Mouse (Mus musculus) liver, embryonic 15.5 days (tissue): ENCODE data around the gene Sik3. TPM values are rescaled to one million over a fixed set of nuclear protein-coding genes. Genes with fewer than 3 reads are reported as not detected.
A peak's percentile ranks its signal among the peaks of the same experiment; 100 is the strongest.

Experiments
- ATAC-seq: fragments of 200-750 bp; cut with Nextera tagmentation; 2 replicates; pipeline ENCODE4 v1.8.0; 2017; ENCODE audit warnings: moderate number of reproducible peaks, mild to moderate bottlenecking, moderate library complexity; ENCODE audit not compliant: insufficient read depth
- H3K27ac ChIP-seq: fragments of 300-500 bp; sonication (generic); replicated peaks from 2 replicates; pipeline ENCODE4 v1.5.1; 2015; ENCODE audit warnings: mild to moderate bottlenecking, inconsistent platforms
- H3K27me3 ChIP-seq: fragments of 300-500 bp; sonication (generic); 2 replicates; pipeline ENCODE4 v1.6.1; 2015; ENCODE audit warnings: mild to moderate bottlenecking, inconsistent platforms
- H3K36me3 ChIP-seq: fragments of 300-500 bp; sonication (generic); replicated peaks from 2 replicates; pipeline ENCODE4 v1.6.1; 2015; ENCODE audit warnings: moderate library complexity, mild to moderate bottlenecking, inconsistent platforms
- H3K4me1 ChIP-seq: fragments of 300-500 bp; sonication (generic); replicated peaks from 2 replicates; pipeline ENCODE4 v1.6.1; 2015; ENCODE audit warnings: inconsistent platforms
- H3K4me2 ChIP-seq: fragments of 300-500 bp; sonication (generic); 2 replicates; pipeline ENCODE4 v1.6.1; 2015; ENCODE audit warnings: moderate library complexity, mild to moderate bottlenecking, inconsistent platforms
- H3K4me3 ChIP-seq: fragments of 300-500 bp; sonication (generic); replicated peaks from 2 replicates; pipeline ENCODE4 v1.5.1; 2015; ENCODE audit warnings: mild to moderate bottlenecking, inconsistent platforms
- H3K9ac ChIP-seq: fragments of 300-500 bp; sonication (generic); 2 replicates; pipeline ENCODE4 v1.6.1; 2015; ENCODE audit warnings: moderate library complexity, mild to moderate bottlenecking, inconsistent platforms
- H3K9me3 ChIP-seq: fragments of 300-500 bp; sonication (generic); replicated peaks from 2 replicates; pipeline ENCODE4 v1.6.1; 2016; ENCODE audit warnings: inconsistent platforms
- WGBS: fragments of 180-500 bp; shearing (Covaris S2); methylation state at CpG from one replicate; pipeline ENCODE4 v1.1.7; 2015; ENCODE audit warnings: mixed read lengths; ENCODE audit not compliant: insufficient replicate concordance; 5-methylcytosine and 5-hydroxymethylcytosine counted together
- polyA plus RNA-seq: library from polyadenylated mRNA; unstranded; fragments of >200 nt; fragmentation: Nextera tagmentation; extraction: Ambion mirVana; gene quantifications from 2 replicates; pipeline ENCODE4 v1.2.1, GENCODE M21; 2015

Sik3 gene
- polyA plus RNA-seq, 1 experiment from 2014 or later = 3.2 TPM

DNA sequence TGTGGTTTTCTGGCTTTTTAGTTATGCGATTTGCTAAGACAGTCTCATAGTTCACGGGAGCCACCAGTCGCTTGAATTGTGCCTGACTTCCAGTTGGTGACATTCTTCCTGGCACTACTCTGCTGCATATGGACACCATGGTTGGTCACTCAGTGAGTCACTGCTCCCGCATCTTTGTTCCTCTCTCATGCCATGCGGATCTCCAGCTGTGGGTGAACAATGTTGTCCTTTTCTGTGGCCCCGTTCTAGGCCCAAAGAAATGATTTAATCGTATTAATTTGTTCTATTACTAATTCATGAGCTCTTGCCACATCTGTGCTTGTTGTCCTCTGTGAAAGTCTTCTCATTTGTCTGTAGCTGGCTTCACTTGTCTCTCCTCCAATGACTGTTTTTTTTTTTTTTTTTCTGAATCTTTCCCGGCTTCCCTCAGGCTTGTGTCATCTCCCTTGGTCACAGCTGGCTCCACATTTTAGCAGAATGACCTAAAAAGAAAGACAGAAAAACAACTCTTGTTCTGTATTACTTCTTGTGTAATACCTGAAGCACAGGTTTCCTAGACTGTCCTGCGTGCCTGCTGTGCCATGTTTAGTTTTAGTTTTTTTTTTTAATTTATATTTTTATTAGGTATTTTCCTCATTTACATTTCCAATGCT, 40.5 kb downstream of the Sik3 start:
- 74% methylated on average over 9 of the region's 9 CpGs for WGBS
- no peak overlapping the region for H3K4me2 ChIP-seq

GRCm38 (mm10) chr9:46058065-46058464, 45.4 kb downstream of the Sik3 start:
- Histone ChIP-seq H3K4me2 (no peak overlapping the region), H3K9ac (no peak overlapping the region), H3K36me3 (no peaks in the 10 kb centered on the region), H3K27me3 (no peaks in the 10 kb centered on the region), H3K9me3 (no peaks in the 10 kb centered on the region), H3K4me3 (no peak overlapping the region), H3K4me1 (peaks cover 9% of the 10 kb centered on the region; the same call in 1 of the 2 replicates), H3K27ac (no peak overlapping the region)
- 49% methylated on average over 3 of the region's 3 CpGs for WGBS
- no peak for ATAC-seq

More for the DNA sequence above, 40.5 kb downstream of the Sik3 start:
- Histone ChIP-seq H3K36me3 (no peaks in the 10 kb centered on the region), H3K27me3 (no peaks in the 10 kb centered on the region), H3K27ac (no peak overlapping the region), H3K9me3 (no peaks in the 10 kb centered on the region), H3K4me3 (no peak overlapping the region), H3K9ac (no peak overlapping the region), H3K4me1 (peaks cover 23% of the 10 kb centered on the region)
- ATAC-seq = no peak

DNA sequence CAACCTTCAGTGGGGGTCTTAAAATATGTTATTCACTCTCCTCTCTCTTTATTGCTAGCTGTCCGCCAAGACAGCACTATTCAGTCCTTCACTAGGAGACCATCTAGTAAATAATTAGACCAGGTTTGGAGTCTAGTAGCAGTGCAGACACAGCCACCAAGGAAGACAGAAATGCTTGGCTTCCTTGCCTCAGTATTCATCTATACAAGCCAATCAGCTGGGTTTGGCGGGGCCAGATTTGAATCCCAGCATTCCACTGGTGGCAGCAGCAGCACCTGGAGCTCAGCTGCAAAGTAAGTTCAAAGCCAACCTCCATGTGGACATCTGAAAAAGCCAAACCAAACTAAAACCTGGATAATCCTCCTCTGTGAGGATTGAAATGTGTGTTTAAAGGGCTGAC, 47.6 kb downstream of the Sik3 start:
- H3K4me2 ChIP-seq = no peak overlapping the region
- no peak overlapping the region for H3K4me3 ChIP-seq
- no peaks in the 10 kb centered on the region for H3K27me3 ChIP-seq
- H3K4me1 ChIP-seq = peaks cover 8% of the 10 kb centered on the region; the same call in 1 of the 2 replicates
- no peak for ATAC-seq
- no peaks in the 10 kb centered on the region for H3K36me3 ChIP-seq
- no peak overlapping the region for H3K9ac ChIP-seq
- 65% methylated on average over 2 of the region's 2 CpGs for WGBS
- H3K9me3 ChIP-seq = no peaks in the 10 kb centered on the region
- H3K27ac ChIP-seq = no peak overlapping the region

DNA sequence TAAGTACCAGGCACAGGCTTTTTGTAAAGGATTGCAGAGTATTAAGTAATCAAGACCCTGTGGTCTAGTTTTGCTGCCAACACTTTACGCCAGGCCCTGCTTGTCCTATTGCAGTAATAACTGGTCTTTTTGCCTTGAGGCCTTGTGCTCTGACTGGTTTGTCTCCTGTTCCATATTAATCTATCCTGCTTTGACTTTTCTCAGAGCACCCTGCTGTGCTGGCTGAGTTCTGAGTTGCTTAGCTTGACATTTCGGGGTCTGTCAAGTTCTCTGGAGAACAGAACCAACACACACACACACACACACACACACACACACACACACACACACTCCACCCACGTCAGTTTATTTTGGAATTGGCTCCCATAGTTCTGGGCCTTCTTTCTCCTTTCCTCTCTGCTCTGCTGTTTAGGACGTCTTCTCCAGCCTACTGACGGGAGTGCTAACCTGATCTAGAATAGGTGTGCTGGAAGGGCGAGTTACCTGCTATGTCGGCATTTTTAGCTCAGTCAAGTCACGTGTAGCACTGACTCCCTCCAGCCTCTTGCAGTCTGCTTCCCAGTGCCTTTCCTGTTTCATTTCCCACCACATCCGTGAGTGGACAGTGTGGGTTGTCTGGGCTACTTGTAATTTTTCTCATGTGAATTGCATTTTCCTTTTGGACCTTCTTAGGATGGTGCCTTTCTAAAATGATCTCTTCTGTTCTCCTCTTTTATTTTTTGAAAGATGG, 49.2 kb downstream of the Sik3 start:
- no peak overlapping the region for H3K4me3 ChIP-seq
- peaks cover 18% of the 10 kb centered on the region for H3K4me1 ChIP-seq
- H3K9ac ChIP-seq = no peak overlapping the region
- H3K27me3 ChIP-seq = no peaks in the 10 kb centered on the region
- H3K36me3 ChIP-seq = no peaks in the 10 kb centered on the region
- H3K27ac ChIP-seq = no peak overlapping the region
- ATAC-seq = no peak
- H3K4me2 ChIP-seq = no peak overlapping the region
- no peaks in the 10 kb centered on the region for H3K9me3 ChIP-seq
- WGBS = 62% methylated on average over 9 of the region's 9 CpGs

GRCm38 (mm10) chr9:46064331-46064730, 51.7 kb downstream of the Sik3 start:
- Histone ChIP-seq H3K4me2 (no peak overlapping the region), H3K4me1 (peaks cover 40% of the 10 kb centered on the region), H3K36me3 (no peaks in the 10 kb centered on the region), H3K27ac (no peak overlapping the region), H3K4me3 (no peak overlapping the region), H3K27me3 (no peaks in the 10 kb centered on the region), H3K9ac (no peak overlapping the region), H3K9me3 (no peaks in the 10 kb centered on the region)
- ATAC-seq = no peak
- 79% methylated on average over 7 of the region's 7 CpGs for WGBS

DNA sequence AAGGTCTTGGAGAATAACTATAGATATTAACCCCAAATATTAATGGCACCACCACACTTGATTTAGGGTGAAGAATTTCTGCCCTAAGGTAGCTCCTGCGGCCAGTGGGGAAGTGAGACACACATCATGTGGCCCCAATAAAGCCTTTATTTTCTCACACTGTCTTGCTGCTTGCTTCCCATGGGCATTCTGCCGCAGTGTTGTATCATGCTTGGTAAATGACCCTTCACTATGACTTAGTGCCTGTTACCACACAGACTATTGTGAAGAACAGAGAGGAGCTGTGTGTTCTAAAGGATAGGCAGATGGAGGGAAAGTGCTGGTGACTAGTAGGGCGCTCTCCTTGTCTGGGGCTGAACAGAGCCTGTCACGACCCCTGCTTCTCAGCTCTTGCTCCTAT, 54.1 kb downstream of the Sik3 start:
- Histone ChIP-seq H3K36me3 (no peaks in the 10 kb centered on the region), H3K27me3 (no peaks in the 10 kb centered on the region), H3K27ac (no peak overlapping the region), H3K4me2 (no peak overlapping the region), H3K4me3 (no peak overlapping the region), H3K9ac (no peak overlapping the region), H3K9me3 (no peaks in the 10 kb centered on the region), H3K4me1 (peaks cover 48% of the 10 kb centered on the region)
- WGBS = 68% methylated on average over 4 of the region's 4 CpGs
- no peak for ATAC-seq

DNA sequence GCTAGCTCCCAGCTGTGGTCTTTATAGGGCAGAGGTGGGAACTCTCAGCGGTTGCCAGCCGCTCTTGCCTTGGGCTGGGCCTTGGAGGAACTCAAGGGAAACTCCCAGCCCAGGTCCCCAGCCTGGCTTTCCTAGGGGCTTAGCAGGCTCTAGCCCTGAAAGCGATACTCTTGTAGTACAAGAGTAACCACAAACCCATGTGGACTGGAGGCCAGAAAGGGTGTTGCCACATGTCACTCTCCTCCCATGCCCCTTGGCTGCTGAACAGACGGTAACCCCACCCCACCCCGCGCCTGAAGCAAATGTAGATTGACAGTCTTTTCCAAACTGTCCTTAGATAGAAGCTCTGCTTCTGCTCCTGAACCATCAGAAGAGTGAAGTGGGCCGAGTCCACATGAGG, 55.1 kb downstream of the Sik3 start:
- WGBS = 13% methylated on average over 7 of the region's 7 CpGs
- no peak overlapping the region for H3K4me3 ChIP-seq
- H3K36me3 ChIP-seq = no peaks in the 10 kb centered on the region
- H3K4me2 ChIP-seq = peak overlapping the region; percentile 14; the same call in 1 of the 2 replicates
- peaks cover 42% of the 10 kb centered on the region for H3K4me1 ChIP-seq
- no peaks in the 10 kb centered on the region for H3K27me3 ChIP-seq
- H3K9ac ChIP-seq = no peak overlapping the region
- H3K27ac ChIP-seq = 0 out of 2 replicates have a peak overlapping the region, but pooled peaks have one; percentile 43
- H3K9me3 ChIP-seq = no peaks in the 10 kb centered on the region
- peak; percentile 75 for ATAC-seq

- Histone ChIP-seq H3K27me3 (no peaks in the 10 kb centered on the region), H3K9ac (no peak overlapping the region), H3K4me2 (no peak overlapping the region), H3K36me3 (no peaks in the 10 kb centered on the region), H3K27ac (no peak overlapping the region), H3K4me3 (no peak overlapping the region), H3K9me3 (no peaks in the 10 kb centered on the region), H3K4me1 (peaks cover 42% of the 10 kb centered on the region)
- WGBS = 38% methylated on average over 4 of the region's 4 CpGs
- no peak for ATAC-seq
These were observed 56.4 kb downstream of the Sik3 start for GRCm38 (mm10) chr9:46069013-46069412.

GRCm38 (mm10) chr9:46072101-46072835, 59.6 kb downstream of the Sik3 start:
- no peaks in the 10 kb centered on the region for H3K36me3 ChIP-seq
- no peaks in the 10 kb centered on the region for H3K27me3 ChIP-seq
- H3K4me1 ChIP-seq = peaks cover 28% of the 10 kb centered on the region
- no peak for ATAC-seq
- no peak overlapping the region for H3K9ac ChIP-seq
- no peak overlapping the region for H3K4me2 ChIP-seq
- H3K9me3 ChIP-seq = no peaks in the 10 kb centered on the region
- H3K27ac ChIP-seq = no peak overlapping the region
- no peak overlapping the region for H3K4me3 ChIP-seq
- WGBS = 54% methylated on average over 9 of the region's 9 CpGs

GRCm38 (mm10) chr9:46073443-46073842, 60.8 kb downstream of the Sik3 start:
- no peak overlapping the region for H3K9ac ChIP-seq
- ATAC-seq = no peak
- 56% methylated on average over 3 of the region's 3 CpGs for WGBS
- H3K9me3 ChIP-seq = no peaks in the 10 kb centered on the region
- H3K27me3 ChIP-seq = no peaks in the 10 kb centered on the region
- no peak overlapping the region for H3K4me2 ChIP-seq
- peaks cover 18% of the 10 kb centered on the region for H3K4me1 ChIP-seq
- H3K27ac ChIP-seq = no peak overlapping the region
- no peaks in the 10 kb centered on the region for H3K36me3 ChIP-seq
- no peak overlapping the region for H3K4me3 ChIP-seq

DNA sequence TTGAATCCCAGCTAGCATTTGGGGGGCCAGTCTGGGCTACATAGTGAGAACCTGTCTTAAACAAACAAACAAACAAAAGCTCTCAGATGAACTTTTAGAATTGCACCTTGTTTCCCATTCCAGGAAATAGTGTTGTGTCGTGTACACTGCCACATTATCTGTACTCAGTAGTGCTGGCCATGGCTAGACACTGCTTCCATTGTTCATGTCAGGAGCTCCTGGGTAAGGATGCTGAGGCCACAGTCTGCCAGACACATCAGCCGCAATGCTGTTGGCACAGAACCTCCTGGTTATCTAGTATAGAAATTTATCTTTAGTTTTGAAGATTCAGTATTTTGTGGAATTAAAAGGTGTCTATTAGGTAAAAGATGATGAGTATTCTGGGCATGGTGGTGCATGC, 63.0 kb downstream of the Sik3 start:
- 0 out of 2 replicates have a peak, but pooled peaks cover 5% of the 10 kb centered on the region for H3K4me1 ChIP-seq
- WGBS = 60% methylated on average over 2 of the region's 2 CpGs
- H3K9me3 ChIP-seq = no peaks in the 10 kb centered on the region
- no peak for ATAC-seq
- no peaks in the 10 kb centered on the region for H3K27me3 ChIP-seq
- H3K9ac ChIP-seq = no peak overlapping the region
- no peak overlapping the region for H3K27ac ChIP-seq
- no peak overlapping the region for H3K4me3 ChIP-seq
- no peaks in the 10 kb centered on the region for H3K36me3 ChIP-seq
- H3K4me2 ChIP-seq = no peak overlapping the region
